20 mouse cellular contexts compared by ENCODE assay signal in genomic region chr2:129047811-129048210, GRCm38 (mm10). TPM values are rescaled to one million over a fixed set of nuclear protein-coding genes. Genes with fewer than 3 reads are reported as not detected.
DNase-seq lines count a peak whose midpoint lies in the region; ATAC-seq and TF ChIP-seq lines count a peak whose summit lies in the region.
"Had no signal": no experiment of that assay in that cellular context is flagged by ENCODE, and none has a peak within 500 bp of the region (broad histone marks: within the 10 kb centered on the region; RNA-seq: fewer than 3 reads in every experiment).

TSS of gene Vinac1 (minus strand) at chr2:129048172.

- 0 out of 2 replicates have a peak, but pooled peaks cover 4% of the 10 kb centered on the region for H3K27me3 ChIP-seq in kidney, embryonic 15.5 days
- no peaks in the 10 kb centered on the region for H3K27me3 ChIP-seq in stomach, embryonic 14.5 days (ENCODE audit: control insufficient read depth, insufficient read depth, low read length)
- H3K27me3 ChIP-seq in stomach, postnatal 0 days (ENCODE audit: control insufficient read depth, insufficient read depth, low read length) = no peaks in the 10 kb centered on the region
- H3K27me3 ChIP-seq: embryonic facial prominence, embryonic 13.5 days; forebrain, embryonic 13.5 days; hindbrain, embryonic 13.5 days had no signal

- H3K9me3 ChIP-seq in kidney, embryonic 15.5 days (replicated peaks) = no peaks in the 10 kb centered on the region
- H3K9me3 ChIP-seq in stomach, embryonic 14.5 days (ENCODE audit: control insufficient read depth, low read depth, low read length) = no peaks in the 10 kb centered on the region
- H3K9me3 ChIP-seq in stomach, postnatal 0 days (ENCODE audit: control insufficient read depth, low read length) = no peaks in the 10 kb centered on the region
- H3K9me3 ChIP-seq: embryonic facial prominence, embryonic 13.5 days; forebrain, embryonic 13.5 days; heart, embryonic 12.5 days; hindbrain, embryonic 13.5 days had no signal

- H3K27ac ChIP-seq in kidney, embryonic 15.5 days = peak within 1 kb of the TSS; percentile 34; the same call in 1 of the 2 replicates
- H3K27ac ChIP-seq in stomach, embryonic 14.5 days (ENCODE audit: low read length) = peak within 1 kb of the TSS; percentile 63; the same call in 1 of the 2 replicates
- no peak within 1 kb of the TSS for H3K27ac ChIP-seq in stomach, postnatal 0 days (replicated peaks)
- H3K27ac ChIP-seq: embryonic facial prominence, embryonic 13.5 days; forebrain, embryonic 13.5 days; hindbrain, embryonic 13.5 days had no signal

- no peak within 1 kb of the TSS for H3K4me3 ChIP-seq in kidney, embryonic 15.5 days (replicated peaks)
- H3K4me3 ChIP-seq in stomach, embryonic 14.5 days (ENCODE audit: low read depth, low read length) = no peak within 1 kb of the TSS
- H3K4me3 ChIP-seq in stomach, postnatal 0 days (ENCODE audit: low read depth, low read length) = no peak within 1 kb of the TSS
- H3K4me3 ChIP-seq: embryonic facial prominence, embryonic 13.5 days; forebrain, embryonic 13.5 days; heart, embryonic 12.5 days; hindbrain, embryonic 13.5 days had no signal

- peaks cover 12% of the 10 kb centered on the region for H3K4me1 ChIP-seq in kidney, embryonic 15.5 days
- no peaks in the 10 kb centered on the region for H3K4me1 ChIP-seq in stomach, embryonic 14.5 days (ENCODE audit: control insufficient read depth, insufficient read depth, low read length)
- no peaks in the 10 kb centered on the region for H3K4me1 ChIP-seq in stomach, postnatal 0 days (replicated peaks; ENCODE audit: control insufficient read depth, insufficient read depth)
- H3K4me1 ChIP-seq: embryonic facial prominence, embryonic 13.5 days; forebrain, embryonic 13.5 days; heart, embryonic 12.5 days; hindbrain, embryonic 13.5 days had no signal

- no peaks in the 10 kb centered on the region for H3K36me3 ChIP-seq in kidney, embryonic 15.5 days
- no peaks in the 10 kb centered on the region for H3K36me3 ChIP-seq in stomach, embryonic 14.5 days (ENCODE audit: control insufficient read depth, insufficient read depth, low read length)
- no peaks in the 10 kb centered on the region for H3K36me3 ChIP-seq in stomach, postnatal 0 days (ENCODE audit: control insufficient read depth, insufficient read depth, low read length)
- H3K36me3 ChIP-seq: embryonic facial prominence, embryonic 13.5 days; heart, embryonic 12.5 days; hindbrain, embryonic 13.5 days had no signal

- no peak within 1 kb of the TSS for H3K4me2 ChIP-seq in kidney, embryonic 15.5 days
- H3K4me2 ChIP-seq in stomach, embryonic 14.5 days (replicated peaks; ENCODE audit: low read depth, low read length) = no peak within 1 kb of the TSS
- no peak within 1 kb of the TSS for H3K4me2 ChIP-seq in stomach, postnatal 0 days (replicated peaks; ENCODE audit: low read depth)
- H3K4me2 ChIP-seq: embryonic facial prominence, embryonic 13.5 days; forebrain, embryonic 13.5 days; heart, embryonic 12.5 days; hindbrain, embryonic 13.5 days had no signal

- H3K9ac ChIP-seq in kidney, embryonic 15.5 days = no peak within 1 kb of the TSS
- H3K9ac ChIP-seq in stomach, embryonic 14.5 days (replicated peaks; ENCODE audit: low read depth, low read length) = no peak within 1 kb of the TSS
- no peak within 1 kb of the TSS for H3K9ac ChIP-seq in stomach, postnatal 0 days (ENCODE audit: low read length)
- H3K9ac ChIP-seq: embryonic facial prominence, embryonic 13.5 days; forebrain, embryonic 13.5 days; forebrain, postnatal 0 days; heart, embryonic 12.5 days; hindbrain, embryonic 13.5 days had no signal

- no peak for TF ChIP-seq EP300 in stomach, postnatal 0 days (optimal IDR thresholded peaks at IDR 0.05)

- ATAC-seq in kidney, embryonic 15.5 days (replicated peaks; ENCODE audit: low FRiP score) = no peak
- no peak for ATAC-seq in stomach, embryonic 14.5 days (ENCODE audit: insufficient number of reproducible peaks, insufficient read depth, low FRiP score, low read depth)
- ATAC-seq in stomach, postnatal 0 days (ENCODE audit: low FRiP score, low TSS enrichment) = no peak
- ATAC-seq: forebrain, embryonic 13.5 days; forebrain, postnatal 0 days had no signal

- WGBS in kidney, embryonic 15.5 days = 85% methylated on average over 8 of the region's 8 CpGs
- 82% methylated on average over 8 of the region's 8 CpGs for WGBS in stomach, embryonic 14.5 days
- WGBS in stomach, postnatal 0 days = 84% methylated on average over 8 of the region's 8 CpGs

- DNase-seq in cerebellum, postnatal 14 days = peak; percentile 32 to 53
- no peak for DNase-seq in cerebellum, adult 11 months
- no peak for DNase-seq in kidney, adult 18-20 months
- DNase-seq in stomach, postnatal 0 days (ENCODE audit: low spot score) = no peak
- no peak for DNase-seq in adrenal gland, postnatal 14 days
- DNase-seq: adrenal gland, postnatal 10 days; cerebellum, adult 8-10 months; cerebellum, postnatal 36 days; forebrain, postnatal 0 days; gastrocnemius, postnatal 14 days had no signal

- TF ChIP-seq CTCF in stomach, postnatal 0 days (IDR thresholded peaks at IDR 0.05; ENCODE audit: low read depth) = no peak

RNA-seq across cellular contexts. Expression of gene Vinac1, which starts in this region (rescaled TPM):
- 0.04 and 0.06 TPM in 2 replicates for polyA plus RNA-seq in kidney, embryonic 15.5 days (2015; fragmentation: Nextera tagmentation; extraction: Ambion mirVana)
- polyA plus RNA-seq in stomach, embryonic 14.5 days (2014; fragmentation: Nextera tagmentation; extraction: Ambion mirVana) = 0.21 and 0.22 TPM in 2 replicates
- polyA plus RNA-seq in stomach, postnatal 0 days (2015; fragmentation: Nextera tagmentation; extraction: Ambion mirVana) = 0.16 and 0.22 TPM in 2 replicates
- total RNA-seq in adrenal gland, postnatal 14 days (2021) = 0.11 TPM in 2 replicates
- total RNA-seq: gastrocnemius, adult 18-20 months; heart, postnatal 25 days; MEL had no signal
- polyA plus RNA-seq: C2C12 had no signal

Comparison
In these comparisons a context has a peak if more than half of its experiments do, and no peak if none do; other contexts are left out.
1. DNase-seq: peak in cerebellum, postnatal 14 days (2 of 2); none in cerebellum, adult 11 months (single experiment), kidney, adult 18-20 months (single experiment), stomach, postnatal 0 days (single experiment) and adrenal gland, postnatal 14 days (single experiment).